Mouse (Mus musculus) C2C12 (cell line): ENCODE measurements at regions not wholly inside any gene's neighbourhood (a gene's known extent, or its start where the extent isn't known, plus 50 kb on each side); places are given as distances from the start of the nearest gene placed in this dataset.

Source experiments
- H3K27me3 ChIP-seq: one replicate; pipeline ENCODE4 v1.6.1; 2011; ENCODE audit not compliant: control insufficient read depth, insufficient read depth, insufficient read length
- H3K36me3 ChIP-seq: one replicate; pipeline ENCODE4 v1.6.1; 2011; ENCODE audit not compliant: control insufficient read depth, insufficient read depth
- H3K4me3 ChIP-seq: one replicate; pipeline ENCODE4 v1.5.1; 2011; ENCODE audit warnings: mild to moderate bottlenecking, control low read depth; ENCODE audit not compliant: poor library complexity, insufficient read depth, severe bottlenecking
- H3K79me2 ChIP-seq: one replicate; pipeline ENCODE4 v1.6.1; 2011; ENCODE audit not compliant: control insufficient read depth, insufficient read depth
- H3K79me3 ChIP-seq: one replicate; pipeline ENCODE4 v1.6.1; 2011; ENCODE audit warnings: low read depth, control low read depth
- H3ac ChIP-seq: one replicate; pipeline ENCODE3; 2011; ENCODE audit warnings: low read depth; ENCODE audit not compliant: control insufficient read depth, insufficient read length
- CEBPB ChIP-seq: IDR thresholded peaks from one replicate; pipeline ENCODE4 v1.6.1; 2011; ENCODE audit warnings: low read depth, mild to moderate bottlenecking, control low read depth, moderate library complexity
- CTCF ChIP-seq: IDR thresholded peaks from one replicate; pipeline ENCODE4 v1.5.1; 2011; ENCODE audit not compliant: control insufficient read depth, insufficient read depth, insufficient read length
- FOSL1 ChIP-seq: IDR thresholded peaks from one replicate; pipeline ENCODE4 v1.8.0; 2011; ENCODE audit warnings: mild to moderate bottlenecking, low read length; ENCODE audit not compliant: poor library complexity, insufficient read depth, severe bottlenecking
- MAX ChIP-seq: IDR thresholded peaks from one replicate; pipeline ENCODE4 v1.6.1; 2011; ENCODE audit warnings: mild to moderate bottlenecking, control low read depth
- MYOD1 ChIP-seq: IDR thresholded peaks from one replicate; pipeline ENCODE4 v1.6.1; 2011; ENCODE audit warnings: low read depth; ENCODE audit not compliant: control insufficient read depth, insufficient read length
- MYOG ChIP-seq: IDR thresholded peaks from one replicate; pipeline ENCODE4 v1.6.1; 2011; ENCODE audit not compliant: control insufficient read depth, insufficient read length; ENCODE audit errors: extremely low read depth
- USF1 ChIP-seq: IDR thresholded peaks from one replicate; pipeline ENCODE4 v1.6.1; 2011; ENCODE audit warnings: low read depth, mild to moderate bottlenecking, control low read depth, moderate library complexity

DNA sequence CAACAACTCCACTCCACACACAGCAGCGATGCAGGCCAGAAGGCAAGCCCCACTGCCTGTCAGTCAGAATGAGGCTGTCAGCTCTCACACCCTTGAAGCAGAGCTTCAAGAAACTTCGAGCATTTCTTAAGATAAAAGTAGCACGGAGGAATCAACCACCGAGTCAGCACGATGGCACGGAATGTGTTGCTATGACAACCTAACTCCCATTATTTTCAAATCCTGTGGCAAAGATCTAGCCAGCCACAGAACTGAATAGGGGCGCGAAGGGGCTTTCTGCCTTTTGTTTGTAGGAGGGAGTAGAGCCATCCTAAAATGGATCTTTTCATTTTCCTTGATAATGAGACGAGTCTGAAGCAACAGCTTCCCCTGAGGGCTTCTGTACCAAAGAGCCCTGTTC, 259.1 kb downstream of the Prdm2 start:
- no peak overlapping the region for H3ac ChIP-seq
- H3K27me3 ChIP-seq = no peaks in the 10 kb centered on the region
- TF ChIP-seq MYOG (no peak), USF1 (no peak), CEBPB (no peak), MYOD1 (no peak), MAX (no peak), CTCF (no peak), FOSL1 (no peak)
- no peak overlapping the region for H3K4me3 ChIP-seq
- no peaks in the 10 kb centered on the region for H3K79me2 ChIP-seq
- H3K79me3 ChIP-seq = no peaks in the 10 kb centered on the region
- H3K36me3 ChIP-seq = no peaks in the 10 kb centered on the region

DNA sequence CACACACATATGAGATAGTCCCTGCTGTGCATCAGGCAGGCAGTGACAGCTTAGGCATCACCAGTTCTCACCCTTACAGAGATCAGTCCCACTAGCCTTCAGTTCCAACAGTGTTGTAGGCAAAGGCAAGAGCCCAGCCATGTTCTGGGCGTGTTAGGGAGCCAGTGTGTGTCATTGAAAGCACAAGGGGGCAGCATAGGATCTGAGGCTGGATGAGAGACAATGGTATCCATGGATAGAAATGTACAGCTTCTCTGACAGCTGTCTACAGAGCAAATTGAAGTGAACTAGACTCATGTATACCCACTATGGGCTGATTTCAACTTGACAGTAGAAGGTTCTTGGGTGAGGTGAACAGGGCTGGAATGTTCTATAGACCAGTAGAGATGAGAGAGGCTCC, 259.9 kb downstream of the Prdm2 start:
- no peaks in the 10 kb centered on the region for H3K36me3 ChIP-seq
- no peaks in the 10 kb centered on the region for H3K79me2 ChIP-seq
- no peaks in the 10 kb centered on the region for H3K79me3 ChIP-seq
- no peak overlapping the region for H3ac ChIP-seq
- H3K4me3 ChIP-seq = no peak overlapping the region
- TF ChIP-seq CTCF (no peak), CEBPB (no peak), MYOG (no peak), MYOD1 (no peak), MAX (no peak), USF1 (no peak), FOSL1 (no peak)
- H3K27me3 ChIP-seq = no peaks in the 10 kb centered on the region

DNA sequence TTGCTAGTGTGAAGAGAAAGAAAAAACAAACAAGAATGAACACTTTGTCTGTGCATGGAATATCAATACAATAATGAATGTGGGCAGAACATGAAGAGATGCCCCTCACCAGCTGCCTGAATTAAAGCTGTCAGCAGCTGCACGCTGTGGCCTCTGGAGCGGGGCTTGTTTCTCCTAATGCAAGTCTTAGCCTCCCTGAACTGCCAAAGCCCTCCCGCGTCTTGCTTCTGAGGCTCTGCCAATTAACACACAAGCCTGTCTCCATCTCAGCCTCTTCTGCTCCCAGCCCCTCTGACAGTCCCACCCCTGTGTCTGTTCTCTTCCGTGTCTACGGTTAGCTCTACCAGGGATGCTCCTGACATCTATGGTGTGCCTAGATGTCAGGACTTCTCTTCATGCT, 265.1 kb downstream of the Prdm2 start:
- no peak overlapping the region for H3K4me3 ChIP-seq
- H3K79me2 ChIP-seq = no peaks in the 10 kb centered on the region
- no peaks in the 10 kb centered on the region for H3K27me3 ChIP-seq
- TF ChIP-seq MAX = no peak
- no peak for TF ChIP-seq CTCF
- TF ChIP-seq MYOD1 = no peak
- TF ChIP-seq FOSL1 = no peak
- no peak for TF ChIP-seq USF1
- TF ChIP-seq MYOG = no peak
- TF ChIP-seq CEBPB = no peak
- no peak overlapping the region for H3ac ChIP-seq
- H3K79me3 ChIP-seq = no peaks in the 10 kb centered on the region
- no peaks in the 10 kb centered on the region for H3K36me3 ChIP-seq

DNA sequence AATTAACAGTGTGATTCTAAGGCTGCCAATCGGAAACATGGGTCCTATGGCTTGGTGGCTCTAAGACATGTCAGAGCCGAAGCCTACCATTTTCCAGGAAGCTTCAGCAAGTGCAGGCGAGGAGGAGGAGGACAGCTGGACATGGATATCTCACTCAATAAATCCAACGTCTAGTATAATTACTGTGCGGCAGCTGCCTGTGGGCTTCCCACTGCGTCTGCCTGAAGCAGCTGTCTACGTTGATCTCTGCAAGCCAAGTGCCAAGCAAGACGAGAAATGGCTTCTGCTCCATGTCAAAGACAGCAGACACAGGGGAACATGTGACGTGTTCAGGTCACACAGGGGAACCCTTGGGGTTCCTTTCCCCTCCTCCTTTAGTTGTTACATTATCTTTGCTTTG, 279.2 kb downstream of the Prdm2 start:
- H3K27me3 ChIP-seq = no peaks in the 10 kb centered on the region
- H3K36me3 ChIP-seq = no peaks in the 10 kb centered on the region
- H3ac ChIP-seq = no peak overlapping the region
- no peaks in the 10 kb centered on the region for H3K79me3 ChIP-seq
- no peaks in the 10 kb centered on the region for H3K79me2 ChIP-seq
- no peak overlapping the region for H3K4me3 ChIP-seq
- TF ChIP-seq CTCF = no peak
- no peak for TF ChIP-seq FOSL1

GRCm38 (mm10) chr4:142929245-142929644, 283.6 kb downstream of the Prdm2 start:
- Histone ChIP-seq H3K79me2 (no peaks in the 10 kb centered on the region), H3K4me3 (no peak overlapping the region), H3ac (no peak overlapping the region), H3K36me3 (no peaks in the 10 kb centered on the region), H3K27me3 (no peaks in the 10 kb centered on the region), H3K79me3 (no peaks in the 10 kb centered on the region)
- TF ChIP-seq MYOD1 = no peak
- no peak for TF ChIP-seq CTCF
- TF ChIP-seq MAX = no peak
- TF ChIP-seq CEBPB = no peak
- no peak for TF ChIP-seq MYOG
- no peak for TF ChIP-seq FOSL1
- TF ChIP-seq USF1 = no peak

- no peaks in the 10 kb centered on the region for H3K27me3 ChIP-seq
- H3K4me3 ChIP-seq = no peak overlapping the region
- no peaks in the 10 kb centered on the region for H3K79me3 ChIP-seq
- H3K36me3 ChIP-seq = no peaks in the 10 kb centered on the region
- TF ChIP-seq USF1 (no peak), CTCF (no peak), CEBPB (no peak)
- no peaks in the 10 kb centered on the region for H3K79me2 ChIP-seq
- no peak overlapping the region for H3ac ChIP-seq
These were observed 285.3 kb downstream of the Prdm2 start for GRCm38 (mm10) chr4:142927328-142928108.
